Mouse (Mus musculus) ovary, postnatal 36 days (tissue): ENCODE data around the gene Slc12a1.

ENCODE experiments used
- DNase-seq: peaks from one replicate; pipeline ENCODE4 v3.0.0; 2022; ENCODE audit warnings: low spot score, mixed read lengths

The Slc12a1 gene

DNA sequence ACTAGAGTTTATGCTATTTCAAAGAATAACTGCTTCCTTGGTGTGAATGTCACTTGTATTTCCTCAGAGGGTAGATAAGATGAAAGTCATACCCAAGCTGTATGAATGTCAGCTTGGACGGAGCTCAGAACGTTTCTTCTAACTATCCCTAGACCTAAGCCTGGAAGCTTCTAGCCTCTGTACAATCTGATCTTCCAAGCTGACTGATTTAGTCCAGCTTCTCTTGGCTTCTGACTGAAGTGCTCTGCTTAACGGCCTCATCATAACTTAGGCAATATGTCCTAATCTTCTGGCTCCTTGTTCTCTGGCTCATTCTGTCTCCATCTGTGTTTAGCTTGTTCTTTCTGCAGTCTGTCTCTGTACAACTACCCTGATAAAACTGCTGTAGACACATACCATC, 102.3 kb downstream of the Slc12a1 start:
- DNase-seq = no peak

DNA sequence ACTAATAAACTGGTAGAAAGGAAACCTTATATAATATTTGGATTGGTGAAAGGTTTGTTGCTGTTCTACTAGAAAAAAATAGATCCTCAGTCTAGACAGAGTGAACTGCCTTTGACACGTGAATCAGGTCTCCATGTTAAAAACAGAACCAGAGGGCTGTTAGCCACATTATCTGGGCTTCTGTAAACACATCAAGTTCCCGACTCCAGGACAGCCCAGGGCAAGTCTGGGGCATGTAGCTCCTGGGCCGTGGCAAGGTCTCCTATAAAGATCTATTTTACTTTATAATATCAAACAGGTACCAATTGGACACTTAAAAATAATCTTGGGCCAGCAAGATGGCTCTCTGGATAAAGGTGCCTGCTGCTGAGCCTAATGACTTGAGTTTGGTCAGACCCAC, 103.6 kb downstream of the Slc12a1 start:
- DNase-seq = no peak

DNA sequence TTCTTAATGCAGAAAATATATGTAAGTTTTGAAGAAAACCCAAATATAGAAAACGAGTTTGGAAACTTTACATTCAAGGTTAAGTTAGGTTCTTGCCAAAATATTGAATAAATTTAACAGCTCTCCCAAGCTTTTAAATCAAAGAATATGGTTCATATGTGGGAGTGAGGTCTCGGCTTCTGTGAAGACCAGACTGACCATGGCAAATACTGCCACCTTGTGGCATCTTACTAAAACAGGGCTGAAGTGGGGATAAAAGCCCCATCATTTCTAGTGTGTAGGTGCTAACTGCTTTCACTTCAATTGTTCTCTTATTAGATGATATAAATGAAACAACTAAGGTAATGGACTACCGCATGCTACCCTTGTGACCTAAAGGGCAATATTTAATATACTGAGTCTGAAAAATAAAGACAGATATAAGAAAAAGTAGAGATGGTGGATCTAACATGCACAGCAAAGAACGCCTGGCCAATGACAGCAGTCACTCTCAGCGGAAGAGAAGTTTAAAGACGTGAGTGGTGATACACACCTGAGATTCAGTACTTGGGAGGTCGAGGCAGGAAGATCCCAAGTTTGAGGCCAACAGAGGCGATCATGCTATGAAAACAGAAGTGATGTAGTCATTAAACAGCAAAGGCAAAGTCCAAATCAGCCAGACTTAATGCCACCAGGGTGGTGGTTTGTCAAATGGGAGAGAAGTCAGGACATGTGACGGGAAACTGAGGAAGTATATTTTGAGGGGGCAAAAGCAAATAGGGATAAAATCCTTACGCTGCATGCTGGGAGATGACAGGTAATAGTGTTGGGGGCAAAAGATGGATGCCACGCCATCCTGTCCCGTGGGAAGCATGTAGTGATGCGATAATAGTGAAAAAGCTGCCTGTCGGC, 107.2 kb downstream of the Slc12a1 start:
- DNase-seq = no peak

DNA sequence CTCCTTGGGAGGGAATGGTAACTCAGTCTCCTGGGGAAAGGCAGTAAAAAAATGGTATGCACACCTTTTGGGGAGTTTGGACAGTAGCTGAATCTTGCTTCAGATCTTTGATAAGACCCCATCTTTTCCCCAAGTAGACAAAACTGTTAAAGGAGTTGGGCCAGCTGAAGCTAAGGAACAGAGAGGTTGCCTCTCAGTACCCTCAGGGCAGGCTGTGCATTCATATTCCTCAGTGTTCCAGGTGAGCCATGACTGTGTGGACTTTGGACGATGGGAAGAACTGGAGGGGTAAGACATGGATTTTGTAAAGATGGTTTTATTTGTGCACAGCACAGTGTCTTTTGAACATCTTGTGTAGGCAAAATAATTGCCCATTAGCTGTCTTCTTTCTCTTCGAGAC, 108.0 kb downstream of the Slc12a1 start:
- DNase-seq = no peak

DNA sequence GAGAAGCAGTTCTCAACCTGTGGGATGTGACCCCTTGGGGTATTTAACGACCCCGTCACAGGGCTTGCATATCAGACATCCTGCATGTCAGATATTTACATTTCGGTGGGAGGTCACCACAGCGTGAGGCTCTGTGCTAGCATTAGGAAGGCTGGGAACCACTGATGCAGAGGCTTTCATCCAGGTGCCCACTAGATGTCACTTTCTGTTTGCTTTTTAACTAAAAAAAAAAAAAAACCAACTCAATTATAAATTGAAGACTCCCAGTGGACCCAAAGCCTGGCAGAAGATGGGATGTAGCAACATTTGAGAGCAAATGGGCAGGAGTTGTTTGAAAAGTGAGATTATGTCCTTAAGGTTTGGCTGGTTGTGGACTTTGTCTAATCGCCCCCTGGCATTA, 110.8 kb downstream of the Slc12a1 start:
- no peak for DNase-seq

DNA sequence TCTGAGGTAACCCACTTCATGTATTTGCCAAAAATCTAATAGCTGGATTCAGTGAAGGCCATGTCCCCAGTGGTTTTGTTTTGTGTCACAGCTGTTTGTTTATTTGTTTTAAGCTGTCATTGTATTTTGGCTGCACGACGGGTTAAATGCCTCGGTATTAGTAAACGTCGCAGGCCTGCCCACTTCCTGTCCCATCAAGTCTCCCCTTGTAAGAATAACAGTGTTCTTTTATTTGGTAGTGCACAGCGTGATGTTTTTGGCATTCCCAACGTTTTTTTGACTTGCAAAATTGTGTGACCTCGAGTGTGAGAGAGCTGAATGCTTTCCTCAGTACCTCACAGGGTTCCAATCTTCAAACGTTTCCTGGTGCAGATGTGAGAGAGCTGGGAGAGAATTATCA, 111.4 kb downstream of the Slc12a1 start:
- no peak for DNase-seq

DNA sequence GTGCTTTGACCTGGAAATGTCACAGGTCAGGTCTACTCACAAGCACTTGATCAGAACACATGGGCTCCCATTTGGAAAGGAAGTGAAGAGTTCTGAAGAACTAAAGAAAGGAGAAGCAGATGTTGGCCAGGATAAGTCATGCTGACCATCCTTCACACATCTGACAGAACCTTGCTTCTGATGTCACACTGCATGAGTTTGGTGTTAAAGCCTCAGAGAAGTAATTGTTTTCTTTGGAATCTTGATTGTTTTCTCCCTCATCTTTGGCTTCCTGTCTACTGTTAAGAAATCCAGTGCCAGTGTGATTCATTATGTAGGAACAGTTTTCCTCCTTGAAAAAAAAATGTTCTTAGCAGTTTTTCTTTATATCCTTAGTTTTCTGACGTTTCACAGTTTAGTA, 116.6 kb downstream of the Slc12a1 start:
- no peak for DNase-seq

DNA sequence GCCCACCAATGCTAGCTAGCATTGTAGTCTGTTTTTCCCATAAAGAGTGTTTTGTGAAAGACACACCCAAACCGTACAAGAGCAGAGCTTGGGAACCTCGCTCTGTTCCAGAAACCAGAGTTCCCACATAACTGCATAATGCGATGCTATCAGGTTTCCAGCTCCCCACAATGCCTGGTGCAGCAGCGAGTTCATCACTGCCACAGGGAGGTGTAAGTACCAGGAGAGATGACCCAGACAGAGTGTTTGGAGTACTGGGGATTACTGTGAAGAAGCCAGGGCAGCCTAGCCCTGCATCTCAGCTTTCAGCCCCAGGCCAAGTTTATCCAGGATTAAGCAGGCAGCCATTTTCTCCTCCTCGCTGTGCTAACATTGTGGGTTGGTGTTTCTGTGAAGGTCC, 123.3 kb downstream of the Slc12a1 start:
- DNase-seq = no peak

DNA sequence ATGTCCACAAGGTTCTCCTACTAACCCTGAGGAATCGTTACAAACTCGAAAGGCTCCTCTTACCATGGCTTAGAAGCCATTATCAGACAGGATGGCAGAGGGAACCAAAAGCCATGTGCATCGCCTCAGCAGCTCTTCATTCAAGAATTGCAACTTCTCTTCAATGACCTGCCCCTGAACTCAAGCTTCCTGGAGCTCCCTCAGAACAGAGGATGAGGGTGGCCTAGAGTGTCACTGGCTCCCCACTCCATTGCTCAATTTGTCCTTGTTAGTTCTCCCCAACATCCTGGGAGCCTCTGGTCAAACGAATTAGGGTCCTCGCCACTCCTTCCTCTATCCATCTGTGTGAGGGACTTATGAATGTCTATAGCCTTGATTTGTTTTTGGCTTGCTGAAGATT, 124.4 kb downstream of the Slc12a1 start:
- DNase-seq = no peak

DNA sequence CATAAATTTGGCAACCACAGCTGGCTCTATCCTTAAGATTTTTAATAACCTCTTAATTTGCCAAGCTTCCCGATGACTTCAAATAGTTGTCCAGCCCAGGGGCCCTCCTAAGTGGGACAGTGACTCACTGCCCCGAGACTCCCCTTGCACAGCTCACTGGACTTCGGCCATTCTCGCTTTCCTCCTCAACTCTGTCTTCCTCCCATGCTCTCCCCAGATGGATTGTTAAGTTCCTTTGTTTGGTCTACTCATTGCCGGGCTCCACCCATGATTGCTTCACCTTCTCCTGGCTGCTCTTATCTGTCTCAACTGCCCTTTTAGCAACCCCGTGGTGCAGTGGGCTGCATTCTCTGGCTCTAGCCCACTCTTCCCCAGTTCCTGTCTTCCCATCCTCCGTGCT, 126.2 kb downstream of the Slc12a1 start:
- DNase-seq = no peak
